Mouse (Mus musculus) embryonic fibroblast, embryonic 13.5 days (primary cell): Measurements from ENCODE around the gene B830017H08Rik. TPM values are rescaled to one million over a fixed set of nuclear protein-coding genes. Genes with fewer than 3 reads are reported as not detected.

Source experiments
- H3K27ac ChIP-seq: 2 replicates; pipeline ENCODE4 v1.5.1; 2012; ENCODE audit warnings: low read length, control low read depth, inconsistent platforms; ENCODE audit not compliant: insufficient read depth
- H3K4me1 ChIP-seq: 2 replicates; pipeline ENCODE4 v1.6.1; 2011; ENCODE audit warnings: low read length; ENCODE audit not compliant: control insufficient read depth, insufficient read depth
- H3K4me3 ChIP-seq: 2 replicates; pipeline ENCODE4 v1.5.1; 2011; ENCODE audit warnings: mild to moderate bottlenecking, control low read depth, low read length; ENCODE audit not compliant: insufficient read depth
- CTCF ChIP-seq: IDR thresholded peaks from 2 replicates; pipeline ENCODE4 v1.5.1; 2011; ENCODE audit warnings: mild to moderate bottlenecking, control low read depth, low read length, moderate library complexity, borderline replicate concordance; ENCODE audit not compliant: insufficient read depth
- POLR2A ChIP-seq: IDR thresholded peaks from 2 replicates; pipeline ENCODE4 v1.6.1; 2011; ENCODE audit warnings: low read depth, mild to moderate bottlenecking, control low read depth, low read length, moderate library complexity
- polyA plus RNA-seq: library from polyadenylated mRNA; stranded (reverse); fragments of >200 nt; gene quantifications from 2 replicates; pipeline ENCODE4 v1.2.4, GENCODE M21; 2011; ENCODE audit warnings: low read depth; ENCODE audit not compliant: missing spikeins, insufficient read length

The B830017H08Rik gene
- polyA plus RNA-seq, 1 experiment = not detected

DNA sequence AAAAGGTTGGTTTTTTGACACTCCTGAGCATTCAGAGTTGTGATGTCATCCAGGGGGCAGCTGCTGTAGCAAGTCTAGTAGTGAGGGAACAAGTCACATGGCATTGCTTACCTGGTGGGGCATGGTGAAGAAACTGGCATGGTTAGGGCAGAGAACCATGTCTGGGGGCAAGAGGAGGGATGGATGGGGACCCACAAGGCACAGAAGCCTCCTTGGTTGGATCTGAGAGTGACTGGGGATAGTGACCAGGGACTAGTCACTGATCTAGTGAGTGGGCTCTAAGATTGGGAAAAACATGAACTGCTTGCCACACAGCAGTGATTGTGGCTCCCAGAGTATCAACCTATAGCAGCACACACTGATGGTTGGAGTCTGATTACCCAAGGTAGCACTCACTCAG lies 33.3 kb upstream of the B830017H08Rik start:
- Histone ChIP-seq H3K4me3 (peak overlapping the region; percentile 53; the same call in 1 of the 2 replicates), H3K27ac (no peak overlapping the region), H3K4me1 (peaks cover 35% of the 10 kb centered on the region)
- TF ChIP-seq POLR2A = no peak
- TF ChIP-seq CTCF = no peak

DNA sequence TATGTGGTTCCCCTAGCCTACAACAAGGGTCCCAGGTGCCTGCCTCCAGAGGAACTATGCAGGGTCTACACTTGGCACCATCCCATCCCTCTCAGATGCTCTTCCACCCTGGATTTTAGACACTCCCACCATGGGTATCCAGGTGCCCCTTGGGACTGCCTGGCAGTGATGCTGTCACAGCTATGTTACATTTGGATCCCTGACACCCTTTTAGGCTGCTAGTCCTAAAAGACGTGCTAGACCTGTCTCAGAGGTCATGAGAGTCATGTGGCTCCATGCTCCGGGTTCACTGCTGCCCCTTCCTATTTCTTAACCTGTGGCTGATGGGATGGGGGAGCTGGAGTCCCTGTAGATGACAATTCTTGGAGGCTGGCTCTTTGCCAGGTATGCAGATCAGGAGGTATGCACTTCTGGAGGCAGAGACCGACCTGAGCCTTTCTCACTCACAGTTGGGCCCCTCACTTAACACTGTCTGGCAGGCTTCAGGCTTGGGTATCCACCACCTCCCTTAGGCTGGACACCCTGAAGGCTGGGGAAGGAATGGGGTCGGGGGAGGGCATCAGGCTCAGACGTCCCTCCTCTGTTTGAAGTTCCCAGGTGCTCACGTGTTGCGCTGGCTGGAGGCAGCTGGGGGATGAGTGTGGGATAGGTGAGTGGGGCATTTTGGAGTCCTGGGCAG lies 31.0 kb upstream of the B830017H08Rik start:
- no peak overlapping the region for H3K4me3 ChIP-seq
- TF ChIP-seq POLR2A = no peak
- no peak for TF ChIP-seq CTCF
- H3K27ac ChIP-seq = no peak overlapping the region
- H3K4me1 ChIP-seq = peaks cover 47% of the 10 kb centered on the region

DNA sequence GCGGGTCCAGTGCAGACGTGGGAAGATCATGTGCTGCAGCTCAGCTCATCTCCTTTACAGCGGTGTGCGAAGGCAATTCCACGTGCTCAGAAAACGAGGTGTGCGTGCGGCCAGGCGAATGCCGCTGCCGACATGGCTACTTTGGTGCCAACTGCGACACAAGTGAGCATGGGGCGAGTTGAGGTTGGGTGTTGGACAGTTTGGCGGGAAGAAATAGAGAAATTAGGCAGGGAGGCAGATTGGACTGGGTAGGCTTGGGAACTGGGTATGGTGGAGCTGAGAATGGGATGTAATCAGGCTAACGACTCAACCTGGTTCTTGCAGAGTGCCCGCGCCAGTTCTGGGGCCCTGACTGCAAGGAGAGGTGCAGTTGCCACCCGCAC lies 30.5 kb upstream of the B830017H08Rik start:
- no peak overlapping the region for H3K27ac ChIP-seq

DNA sequence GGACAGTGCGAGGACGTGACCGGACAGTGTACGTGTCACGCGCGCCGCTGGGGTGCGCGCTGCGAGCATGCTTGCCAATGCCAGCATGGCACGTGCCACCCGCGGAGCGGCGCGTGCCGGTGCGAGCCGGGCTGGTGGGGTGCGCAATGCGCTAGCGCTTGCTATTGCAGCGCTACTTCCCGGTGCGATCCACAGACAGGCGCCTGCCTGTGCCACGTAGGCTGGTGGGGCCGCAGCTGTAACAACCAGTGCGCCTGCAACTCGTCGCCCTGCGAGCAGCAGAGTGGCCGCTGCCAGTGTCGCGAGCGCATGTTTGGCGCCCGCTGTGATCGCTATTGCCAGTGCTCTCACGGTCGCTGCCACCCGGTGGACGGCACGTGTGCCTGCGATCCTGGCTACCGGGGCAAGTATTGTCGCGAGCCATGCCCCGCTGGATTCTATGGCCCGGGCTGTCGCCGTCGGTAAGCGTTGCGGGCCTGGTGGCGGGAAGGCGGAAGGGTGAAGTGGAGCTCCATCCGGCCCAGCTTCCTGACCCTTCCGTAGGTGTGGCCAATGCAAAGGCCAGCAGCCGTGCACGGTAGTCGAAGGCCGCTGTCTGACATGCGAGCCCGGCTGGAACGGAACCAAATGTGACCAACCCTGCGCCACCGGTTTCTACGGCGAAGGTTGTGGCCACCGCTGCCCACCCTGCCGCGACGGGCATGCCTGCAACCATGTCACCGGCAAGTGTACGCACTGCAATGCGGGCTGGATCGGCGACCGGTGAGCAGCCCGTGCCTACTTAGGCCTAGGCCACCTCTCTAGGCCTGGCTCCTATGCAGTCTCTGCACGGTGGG lies 29.9 kb upstream of the B830017H08Rik start:
- TF ChIP-seq POLR2A (no peak), CTCF (peak; percentile 32; the same call in 1 of the 2 replicates)
- Histone ChIP-seq H3K27ac (no peak overlapping the region), H3K4me1 (peaks cover 47% of the 10 kb centered on the region), H3K4me3 (no peak overlapping the region)

More for the DNA sequence above, 30.5 kb upstream of the B830017H08Rik start:
- peaks cover 47% of the 10 kb centered on the region for H3K4me1 ChIP-seq
- no peak overlapping the region for H3K4me3 ChIP-seq
- TF ChIP-seq CTCF = no peak
- TF ChIP-seq POLR2A = no peak

DNA sequence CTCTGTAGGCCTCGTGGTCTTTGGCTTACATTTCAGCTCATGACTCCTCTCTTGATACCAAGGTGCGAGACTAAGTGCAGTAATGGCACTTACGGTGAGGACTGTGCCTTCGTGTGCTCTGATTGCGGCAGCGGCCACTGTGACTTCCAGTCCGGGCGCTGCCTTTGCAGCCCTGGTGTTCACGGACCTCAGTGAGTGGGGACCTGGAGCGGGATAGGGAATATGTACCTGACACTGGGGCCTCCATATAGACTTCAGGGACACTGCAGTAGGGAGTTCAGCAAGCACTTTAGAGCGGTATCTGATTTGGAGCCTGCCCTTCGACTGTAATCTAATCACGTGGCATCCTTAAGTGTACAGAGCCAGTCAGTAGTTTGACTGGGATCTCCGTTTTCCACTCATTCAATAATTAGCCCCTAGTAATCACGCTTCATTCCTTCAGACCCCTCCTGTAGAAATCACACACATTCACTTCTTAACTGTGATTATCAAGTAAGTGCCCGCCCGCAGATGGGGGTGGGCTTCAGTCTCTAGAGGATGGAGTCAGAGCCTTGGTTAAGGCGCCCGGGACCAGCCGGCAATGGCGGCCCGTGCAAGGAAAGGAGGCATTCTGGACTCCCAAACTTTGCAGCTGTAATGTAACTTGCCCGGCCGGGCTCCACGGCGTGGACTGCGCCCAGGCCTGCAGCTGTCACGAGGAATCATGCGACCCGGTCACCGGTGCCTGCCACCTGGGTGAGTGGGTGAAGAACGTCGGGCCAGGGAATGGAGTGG lies 29.1 kb upstream of the B830017H08Rik start:
- peak overlapping the region; percentile 6; the same call in 1 of the 2 replicates for H3K27ac ChIP-seq
- H3K4me1 ChIP-seq = peaks cover 53% of the 10 kb centered on the region
- no peak for TF ChIP-seq CTCF
- TF ChIP-seq POLR2A = no peak
- H3K4me3 ChIP-seq = no peak overlapping the region

DNA sequence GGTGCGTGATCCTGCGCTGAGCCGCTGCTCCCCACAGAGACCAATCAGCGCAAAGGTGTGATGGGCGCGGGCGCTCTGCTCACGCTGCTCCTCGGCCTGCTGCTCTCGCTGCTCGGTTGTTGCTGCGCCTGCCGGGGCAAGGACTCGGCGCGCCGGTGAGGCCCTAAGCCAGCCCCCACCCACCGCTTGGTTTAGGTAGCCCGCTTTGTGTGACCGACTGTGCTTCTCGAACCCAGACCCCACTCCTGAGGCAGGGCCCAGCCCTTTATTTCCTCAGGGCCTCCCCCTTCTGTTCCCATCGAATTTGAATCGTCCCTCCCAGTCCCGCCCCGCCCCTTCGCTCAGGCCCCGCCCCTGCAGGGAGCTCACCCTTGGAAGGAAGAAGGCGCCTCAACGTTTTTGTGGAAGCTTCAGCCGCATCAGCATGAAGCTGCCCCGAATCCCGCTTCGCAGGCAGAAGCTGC lies 28.4 kb upstream of the B830017H08Rik start:
- H3K4me3 ChIP-seq = no peak overlapping the region
- peaks cover 52% of the 10 kb centered on the region for H3K4me1 ChIP-seq
- TF ChIP-seq CTCF (no peak), POLR2A (no peak)
- 0 out of 2 replicates have a peak overlapping the region, but pooled peaks have one; percentile 6 for H3K27ac ChIP-seq

DNA sequence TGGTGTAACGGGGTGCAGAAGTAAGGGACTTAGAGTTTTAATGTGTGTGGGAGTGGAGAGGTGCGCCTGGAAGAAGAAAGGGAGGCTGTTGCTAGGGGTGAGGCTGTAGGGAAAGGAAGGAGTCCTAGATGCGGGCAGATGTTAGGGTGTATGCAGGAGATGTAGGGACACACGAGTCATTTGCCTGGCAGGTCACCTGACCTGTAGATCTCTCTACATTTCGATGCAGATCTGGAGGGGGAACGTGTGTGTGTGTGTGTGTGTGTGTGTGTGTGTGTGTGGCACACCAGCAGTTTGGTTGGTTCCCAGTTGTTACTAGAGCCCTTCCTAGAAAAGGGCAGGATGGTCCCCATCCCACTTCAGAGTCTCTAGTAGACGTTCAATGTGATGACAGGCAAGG lies 27.9 kb upstream of the B830017H08Rik start:
- H3K4me1 ChIP-seq = peaks cover 49% of the 10 kb centered on the region
- H3K4me3 ChIP-seq = no peak overlapping the region
- no peak overlapping the region for H3K27ac ChIP-seq
- TF ChIP-seq CTCF (no peak), POLR2A (no peak)

DNA sequence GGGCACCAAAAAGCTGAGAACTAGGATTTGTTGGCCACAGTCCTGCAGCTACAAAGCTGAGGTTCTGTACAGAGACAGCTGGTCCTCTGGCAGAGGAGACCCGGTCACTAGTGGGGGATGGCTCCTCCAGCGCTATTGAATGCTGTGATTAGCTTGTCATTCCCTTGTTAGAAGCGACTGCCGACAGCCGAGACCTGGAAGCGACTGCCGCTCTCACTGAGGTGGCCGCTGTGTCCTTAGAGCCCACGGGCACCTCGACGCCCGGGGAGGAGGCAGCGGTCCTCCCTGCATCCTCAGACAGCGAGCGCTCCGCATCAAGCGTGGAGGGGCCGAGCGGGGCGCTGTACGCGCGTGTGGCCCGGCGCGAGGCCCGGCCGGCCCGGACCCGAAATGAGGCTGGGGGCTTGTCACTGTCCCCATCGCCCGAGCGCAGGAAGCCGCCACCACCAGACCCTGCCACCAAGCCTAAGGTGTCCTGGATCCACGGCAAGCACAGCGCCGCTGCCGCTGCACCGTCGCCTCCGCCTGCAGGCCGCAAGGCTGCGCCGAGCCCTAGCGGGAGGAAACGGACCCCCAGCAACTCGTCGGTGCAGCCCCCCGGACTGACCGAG lies 26.2 kb upstream of the B830017H08Rik start:
- H3K4me1 ChIP-seq = peaks cover 49% of the 10 kb centered on the region
- H3K4me3 ChIP-seq = no peak overlapping the region
- H3K27ac ChIP-seq = peak overlapping the region; percentile 15; the same call in 1 of the 2 replicates
- no peak for TF ChIP-seq CTCF
- no peak for TF ChIP-seq POLR2A
